Mouse (Mus musculus): Measurements from ENCODE around the gene Sirpb1b.
"Not testable (repeated sequence)": the region's sequence is repeated elsewhere in the genome, so short reads cannot be mapped to it uniquely, and the experiment has no call there.

The Sirpb1b gene

DNA sequence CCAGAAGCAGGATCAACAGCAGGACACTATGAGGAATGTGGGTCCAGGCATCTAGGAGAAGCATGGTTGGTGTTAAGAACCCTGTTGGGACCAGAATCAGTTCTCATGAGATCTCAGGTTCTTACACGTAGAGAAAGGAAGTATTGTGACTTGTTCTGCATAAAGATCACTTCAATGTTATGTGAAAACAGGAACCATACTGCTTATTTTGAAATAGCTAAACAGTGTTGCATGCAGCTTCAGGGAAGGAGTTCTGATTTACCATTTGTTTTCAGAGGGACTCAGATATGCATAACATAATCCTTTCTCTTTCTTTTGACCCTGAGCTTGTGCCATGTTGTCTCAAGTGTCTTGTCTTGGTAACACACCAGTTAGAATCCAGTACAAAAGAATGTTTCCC, at the start of gene Sirpb1b:
Sirpb1b (minus strand) TSS at position 179 of the 400 bp plus-strand sequence.
- not testable (repeated sequence) for DNase-seq (ENCODE audit: low spot score)

GRCm38 (mm10) chr3:15590377-15591117, 15.7 kb upstream of the Sirpb1b start:
- DNase-seq (ENCODE audit: low spot score) = not testable (repeated sequence)

DNA sequence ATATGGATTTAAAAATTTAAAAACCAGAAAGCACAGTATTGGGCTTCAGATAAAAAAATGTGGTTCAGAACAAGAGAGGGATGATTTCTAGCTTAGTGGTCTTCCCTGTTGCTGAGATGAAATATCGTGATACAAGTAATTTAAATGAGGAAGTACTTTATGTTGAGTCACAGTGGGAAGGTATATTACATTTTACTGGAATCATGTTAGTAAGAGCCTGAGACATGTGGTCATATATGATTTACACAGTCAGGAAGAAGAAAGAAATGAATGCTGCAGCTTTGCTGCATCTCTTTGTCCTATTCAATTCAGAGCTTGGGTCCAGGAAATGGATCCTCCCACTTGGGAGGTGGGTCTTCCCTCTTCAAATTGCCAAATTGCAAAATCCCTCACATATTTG, 11.8 kb upstream of the Sirpb1b start:
- DNase-seq (ENCODE audit: low spot score) = not testable (repeated sequence)

DNA sequence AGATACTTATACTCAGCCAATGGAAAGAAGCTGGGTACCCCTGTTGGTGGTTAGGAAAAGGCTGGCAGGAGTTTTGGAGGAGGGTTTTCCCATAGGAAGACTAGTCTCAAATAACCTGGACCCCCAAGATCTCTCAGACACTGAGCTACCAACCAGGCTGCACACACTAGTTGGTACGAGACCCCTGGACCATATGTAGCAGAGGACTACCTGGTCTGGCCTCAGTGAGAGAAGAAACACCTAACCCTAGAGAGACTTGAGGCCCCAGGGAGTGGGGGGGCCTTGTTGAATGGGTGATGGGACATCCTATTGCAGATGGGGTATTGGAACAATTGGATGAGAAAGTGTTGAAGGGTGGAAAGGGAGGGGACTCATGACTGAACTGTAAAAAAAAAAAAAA, 8.6 kb upstream of the Sirpb1b start:
- DNase-seq (ENCODE audit: low spot score) = no peak

GRCm38 (mm10) chr3:15582948-15583347, 8.1 kb upstream of the Sirpb1b start:
- DNase-seq (ENCODE audit: low spot score) = not testable (repeated sequence)

DNA sequence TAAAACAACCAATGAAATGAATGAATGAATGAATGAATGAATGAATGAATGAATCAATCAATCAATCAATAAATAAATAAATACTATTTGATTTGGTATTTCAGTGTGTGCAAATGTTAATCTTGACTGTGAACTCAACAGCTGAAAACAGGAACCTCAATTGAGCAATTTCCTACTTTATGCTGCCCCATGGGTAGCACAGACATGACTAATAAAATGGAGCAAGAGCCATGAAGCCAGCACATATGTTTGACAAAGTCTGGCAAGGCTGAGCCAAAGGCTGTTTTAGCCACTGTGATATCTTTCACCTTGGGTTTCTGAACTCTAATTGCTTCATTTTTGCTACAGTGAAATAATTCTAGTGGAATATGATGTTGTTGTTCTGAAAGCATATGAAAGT, 1.6 kb upstream of the Sirpb1b start:
- DNase-seq (ENCODE audit: low spot score) = not testable (repeated sequence)

DNA sequence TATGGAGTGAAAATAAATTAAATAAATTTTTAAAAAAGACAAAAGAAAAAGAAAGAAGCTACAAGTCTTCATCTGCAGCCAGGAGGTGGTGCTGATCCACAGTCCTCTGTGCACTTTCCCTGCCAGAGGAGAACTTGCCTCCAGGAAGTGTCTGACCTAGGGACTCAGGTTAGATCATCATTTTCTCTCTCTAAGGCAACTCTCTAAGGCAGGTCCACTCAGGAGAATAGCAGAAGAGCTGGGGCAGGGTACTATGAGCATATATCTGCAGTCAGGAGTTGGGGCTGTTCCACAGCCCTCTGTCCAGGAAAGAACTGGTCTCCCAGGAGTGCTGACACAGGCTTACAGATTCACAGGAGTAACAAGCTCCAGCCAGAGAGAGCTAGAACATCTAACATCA, 46.3 kb downstream of the Sirpb1b start:
- no peak for DNase-seq (ENCODE audit: low spot score)

DNA sequence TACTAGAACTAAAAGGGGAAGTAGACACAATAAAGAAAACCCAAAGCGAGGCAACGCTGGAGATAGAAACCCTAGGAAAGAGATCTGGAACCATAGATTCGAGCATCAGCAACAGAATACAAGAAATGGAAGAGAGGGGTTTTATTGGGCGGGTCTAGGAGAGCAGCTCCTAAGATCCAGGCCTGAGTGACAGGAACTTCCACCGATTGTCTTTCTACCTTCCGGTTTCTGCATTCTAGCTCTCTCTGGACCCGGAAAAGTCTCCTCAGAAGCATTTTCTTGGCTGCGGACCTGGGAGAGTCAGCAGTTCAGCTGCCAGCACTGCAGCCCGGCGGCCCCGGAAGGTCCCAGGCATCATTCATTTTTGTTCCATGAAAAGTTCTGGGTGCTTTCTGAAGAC, 61.3 kb downstream of the Sirpb1b start:
- DNase-seq (ENCODE audit: low spot score) = not testable (repeated sequence)

DNA sequence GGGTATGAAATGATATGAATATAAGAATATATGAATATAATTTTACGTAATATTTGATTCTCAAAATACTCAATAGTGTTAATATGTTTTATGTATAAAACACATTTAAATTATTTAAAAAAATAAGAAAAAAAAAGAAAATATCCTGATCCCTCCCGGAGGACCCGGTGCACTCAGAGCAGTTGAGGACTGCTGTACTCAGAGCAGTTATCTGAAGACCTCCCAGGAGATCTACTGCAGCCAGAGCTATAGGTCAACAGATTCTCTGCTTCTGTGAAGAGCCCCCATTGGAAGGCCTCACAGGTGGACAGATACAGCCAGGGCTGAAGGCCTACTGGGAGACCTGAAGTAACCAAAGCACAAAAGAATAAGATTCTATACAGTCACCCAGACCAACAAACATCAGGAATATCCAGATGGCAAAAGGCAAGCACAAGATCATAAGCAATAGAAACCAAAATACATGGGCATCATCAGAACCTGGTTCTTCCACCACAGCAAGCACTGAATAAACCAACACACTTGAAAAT, 67.0 kb downstream of the Sirpb1b start:
- not testable (repeated sequence) for DNase-seq (ENCODE audit: low spot score)

- not testable (repeated sequence) for DNase-seq (ENCODE audit: low spot score)
Observed at GRCm38 (mm10) chr3:15474831-15475230, 100.0 kb downstream of the Sirpb1b start.

GRCm38 (mm10) chr3:15470158-15470557, 104.7 kb downstream of the Sirpb1b start:
- not testable (repeated sequence) for DNase-seq (ENCODE audit: low spot score)

Data from embryo, embryonic 10 days (tissue).